Mouse (Mus musculus) bone marrow, adult 2 months (tissue): ENCODE measurements around the gene Nsmf. TPM values are rescaled to one million over a fixed set of nuclear protein-coding genes. Genes with fewer than 3 reads are reported as not detected.

Experiments used
- H3K27ac ChIP-seq: fragments of 200-500 bp; 2 replicates; pipeline ENCODE4 v1.5.1; 2012; ENCODE audit warnings: low read depth, mild to moderate bottlenecking, control low read depth, inconsistent platforms, low read length; ENCODE audit not compliant: control insufficient read depth, poor library complexity, insufficient read depth
- H3K4me1 ChIP-seq: fragments of 200-500 bp; 2 replicates; pipeline ENCODE4 v1.6.1; 2011; ENCODE audit warnings: low read length; ENCODE audit not compliant: control insufficient read depth, insufficient read depth
- H3K4me3 ChIP-seq: fragments of 200-500 bp; replicated peaks from 2 replicates; pipeline ENCODE3; 2011; ENCODE audit warnings: mild to moderate bottlenecking, low read depth, low read length, control low read depth; ENCODE audit not compliant: control insufficient read depth
- CTCF ChIP-seq: fragments of 200-500 bp; IDR thresholded peaks from 2 replicates; pipeline ENCODE4 v1.5.1; 2011; ENCODE audit warnings: low read length, control low read depth; ENCODE audit not compliant: control insufficient read depth, insufficient read depth
- POLR2A ChIP-seq: fragments of 200-500 bp; IDR thresholded peaks from 2 replicates; pipeline ENCODE4 v1.6.1; 2011; ENCODE audit warnings: low read depth, mild to moderate bottlenecking, control low read depth, low read length, borderline replicate concordance; ENCODE audit not compliant: control insufficient read depth
- WGBS: fragments of 180-500 bp; shearing (Covaris S2); methylation state at CpG from one replicate; pipeline ENCODE4 v1.1.7; 2018; 5-methylcytosine and 5-hydroxymethylcytosine counted together
- polyA plus RNA-seq: library from polyadenylated mRNA; stranded (reverse); fragments of >200 nt; gene quantifications from 2 replicates; pipeline ENCODE4 v1.2.4, GENCODE M21; 2011; ENCODE audit warnings: low replicate concordance; ENCODE audit not compliant: missing spikeins, insufficient read depth, insufficient read length

Nsmf gene
- polyA plus RNA-seq, 1 experiment: 28.2 TPM

DNA sequence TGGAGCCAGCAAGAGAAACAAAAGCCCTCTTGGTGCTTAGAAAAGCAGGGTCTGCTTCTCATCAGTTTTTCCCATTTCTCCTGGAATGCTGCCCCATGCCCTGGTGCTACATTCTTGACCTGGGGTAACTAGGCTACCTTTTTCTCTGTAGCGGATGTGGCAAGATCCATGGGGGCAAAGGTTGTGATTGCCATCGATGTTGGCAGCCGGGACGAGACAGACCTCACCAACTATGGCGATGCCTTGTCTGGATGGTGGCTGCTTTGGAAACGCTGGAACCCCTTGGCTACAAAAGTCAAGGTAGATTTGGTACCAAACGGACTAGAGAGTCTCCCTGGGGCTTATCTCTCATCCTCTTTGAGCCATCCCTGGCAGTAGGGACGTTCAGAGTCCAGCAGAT lies 2.7 kb upstream of the Nsmf start:
- TF ChIP-seq POLR2A (no peak), CTCF (no peak)
- Histone ChIP-seq H3K4me1 (no peaks in the 10 kb centered on the region), H3K27ac (no peak overlapping the region), H3K4me3 (no peak overlapping the region)
- WGBS: 89% methylated on average over 8 of the region's 8 CpGs

DNA sequence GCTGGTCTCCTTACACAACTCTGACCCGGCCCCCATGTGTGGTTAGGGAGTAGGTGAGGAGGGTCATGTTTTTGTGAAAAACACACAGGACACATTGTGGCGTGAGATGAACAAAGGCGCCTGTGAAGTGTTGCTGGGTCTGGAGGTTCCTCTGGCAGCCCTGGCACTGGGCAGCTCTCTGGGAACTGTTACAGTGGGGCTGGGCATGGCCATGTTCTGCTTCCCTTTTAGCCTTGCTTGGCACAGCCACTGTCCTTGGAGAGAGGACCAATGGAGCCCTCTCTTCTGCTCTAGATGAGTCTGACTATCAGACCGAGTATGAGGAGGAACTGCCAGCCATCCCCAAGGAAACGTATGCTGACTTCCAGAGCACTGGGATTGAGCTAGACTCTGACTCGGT lies 1.1 kb upstream of the Nsmf start:
- Histone ChIP-seq H3K4me1 (no peaks in the 10 kb centered on the region), H3K27ac (no peak overlapping the region), H3K4me3 (no peak overlapping the region)
- WGBS: 84% methylated on average over 6 of the region's 6 CpGs
- TF ChIP-seq POLR2A (no peak), CTCF (no peak)

DNA sequence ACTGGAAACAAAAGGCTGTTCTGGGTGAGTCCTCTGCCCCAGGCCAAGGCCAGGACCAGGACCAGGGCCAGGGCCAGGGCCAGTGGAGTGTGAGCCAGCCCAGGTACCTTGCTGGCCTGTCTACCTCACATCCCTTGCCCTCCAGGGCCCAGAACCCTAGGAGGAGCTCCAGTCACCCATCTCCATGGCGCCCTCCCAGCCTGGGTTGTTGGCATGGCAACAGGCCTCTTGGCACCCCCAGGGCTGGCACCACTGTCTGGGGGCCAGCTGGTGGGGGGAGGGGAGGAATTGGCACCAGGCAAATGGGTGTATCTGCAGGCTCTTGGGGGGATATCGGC lies 882 bp downstream of the Nsmf start:
- Histone ChIP-seq H3K4me3 (no peak overlapping the region), H3K4me1 (no peaks in the 10 kb centered on the region), H3K27ac (no peak overlapping the region)
- TF ChIP-seq POLR2A (no peak), CTCF (no peak)
- WGBS: 62% methylated on average over 2 of the region's 2 CpGs

DNA sequence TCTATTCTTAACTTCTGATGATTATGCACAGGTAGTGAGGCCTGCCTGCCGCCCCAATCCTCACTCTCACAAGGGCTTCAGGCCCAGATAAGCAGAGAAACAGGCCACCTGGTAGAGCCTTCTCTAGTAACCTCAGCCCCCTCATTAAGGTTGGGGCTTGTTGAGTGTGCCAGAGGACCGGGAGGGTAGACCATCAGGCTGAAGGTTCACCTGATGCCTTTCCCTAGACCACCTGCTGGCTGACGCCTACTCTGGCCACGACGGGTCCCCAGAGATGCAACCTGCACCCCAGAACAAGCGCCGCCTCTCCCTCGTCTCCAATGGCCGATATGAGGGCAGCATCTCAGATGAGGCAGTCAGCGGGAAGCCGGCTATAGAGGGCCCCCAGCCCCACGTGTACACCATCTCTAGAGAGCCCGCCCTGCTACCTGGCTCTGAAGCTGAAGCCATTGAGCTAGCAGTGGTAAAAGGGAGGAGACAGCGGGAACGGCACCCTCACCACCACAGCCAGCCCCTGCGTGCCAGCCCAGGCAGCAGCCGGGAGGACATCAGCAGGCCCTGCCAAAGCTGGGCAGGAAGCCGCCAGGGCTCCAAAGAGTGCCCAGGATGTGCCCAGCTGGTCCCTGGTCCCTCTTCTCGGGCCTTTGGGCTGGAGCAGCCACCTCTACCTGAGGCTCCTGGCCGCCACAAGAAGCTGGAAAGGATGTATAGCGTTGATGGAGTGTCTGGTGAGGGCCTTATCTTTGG lies 1.4 kb downstream of the Nsmf start:
- TF ChIP-seq POLR2A: no peak
- TF ChIP-seq CTCF: no peak
- Histone ChIP-seq H3K4me3 (no peak overlapping the region), H3K27ac (no peak overlapping the region), H3K4me1 (no peaks in the 10 kb centered on the region)
- 90% methylated on average over 21 of the region's 21 CpGs for WGBS

DNA sequence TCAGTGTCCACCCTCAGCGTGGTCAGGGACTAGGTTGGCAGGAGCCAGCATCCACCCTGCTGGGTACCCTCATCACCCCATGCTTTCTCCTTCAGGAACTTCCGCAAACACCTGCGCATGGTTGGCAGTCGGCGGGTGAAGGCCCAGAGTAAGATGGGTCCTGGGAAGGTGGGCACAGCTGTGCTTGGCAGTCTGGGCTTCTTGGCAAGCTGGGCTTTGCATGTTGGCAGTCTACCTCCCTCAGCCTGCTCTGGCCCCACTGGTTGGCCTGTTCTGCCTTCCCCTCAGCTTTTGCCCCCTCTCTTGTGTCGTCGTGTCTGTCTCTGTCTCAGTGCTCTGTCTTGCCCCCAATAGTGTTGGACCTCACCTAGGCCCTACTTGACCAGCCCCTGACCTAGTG lies 4.8 kb downstream of the Nsmf start:
- Histone ChIP-seq H3K4me3 (no peak overlapping the region), H3K27ac (no peak overlapping the region), H3K4me1 (no peaks in the 10 kb centered on the region)
- 82% methylated on average over 7 of the region's 7 CpGs for WGBS
- TF ChIP-seq POLR2A (no peak), CTCF (no peak)

DNA sequence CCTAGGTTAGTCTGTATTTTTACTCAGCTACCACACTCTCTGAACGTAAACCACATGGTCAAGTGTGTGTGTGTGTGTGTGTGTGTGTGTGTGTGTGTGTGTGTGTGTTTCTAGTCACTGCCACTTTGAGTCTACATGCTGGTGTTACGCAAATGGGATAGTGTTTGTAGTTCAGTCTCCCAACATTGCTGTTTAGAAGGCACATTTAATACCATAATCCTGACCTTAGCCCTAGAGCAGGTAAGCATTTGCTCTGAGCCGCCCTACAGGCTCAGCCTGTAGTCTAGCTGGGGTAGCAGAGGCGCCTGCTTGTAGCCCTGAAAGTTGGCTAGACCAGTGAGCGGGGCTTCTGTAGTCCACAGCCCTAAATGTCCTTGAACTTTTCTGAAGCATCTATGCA lies 9.4 kb downstream of the Nsmf start:
- 91% methylated on average over 5 of the region's 5 CpGs for WGBS
- no peak overlapping the region for H3K27ac ChIP-seq
- H3K4me1 ChIP-seq: no peaks in the 10 kb centered on the region
- TF ChIP-seq CTCF: no peak
- no peak for TF ChIP-seq POLR2A
- no peak overlapping the region for H3K4me3 ChIP-seq

DNA sequence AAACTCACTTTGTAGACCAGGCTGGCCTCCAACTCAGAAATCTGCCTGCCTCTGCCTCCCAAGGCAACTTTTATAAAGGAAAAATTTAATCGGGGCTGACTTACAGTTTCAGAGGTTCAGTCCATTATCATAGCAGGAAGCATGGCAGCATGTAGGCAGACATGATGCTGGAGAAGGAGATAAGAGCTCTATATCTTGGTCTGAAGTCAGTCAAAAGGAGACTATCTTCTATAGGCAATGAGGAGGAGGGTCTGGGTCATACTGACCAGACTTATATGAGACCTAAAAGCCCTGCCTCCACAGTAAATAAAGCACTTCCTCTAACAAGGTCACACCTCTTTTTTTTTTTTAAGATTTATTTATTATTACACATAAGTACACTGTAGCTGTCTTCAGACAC lies 10.1 kb downstream of the Nsmf start:
- H3K27ac ChIP-seq: no peak overlapping the region
- no peak overlapping the region for H3K4me3 ChIP-seq
- WGBS: 62% methylated on average over 1 of the region's 1 CpGs
- TF ChIP-seq POLR2A (no peak), CTCF (no peak)
- no peaks in the 10 kb centered on the region for H3K4me1 ChIP-seq

DNA sequence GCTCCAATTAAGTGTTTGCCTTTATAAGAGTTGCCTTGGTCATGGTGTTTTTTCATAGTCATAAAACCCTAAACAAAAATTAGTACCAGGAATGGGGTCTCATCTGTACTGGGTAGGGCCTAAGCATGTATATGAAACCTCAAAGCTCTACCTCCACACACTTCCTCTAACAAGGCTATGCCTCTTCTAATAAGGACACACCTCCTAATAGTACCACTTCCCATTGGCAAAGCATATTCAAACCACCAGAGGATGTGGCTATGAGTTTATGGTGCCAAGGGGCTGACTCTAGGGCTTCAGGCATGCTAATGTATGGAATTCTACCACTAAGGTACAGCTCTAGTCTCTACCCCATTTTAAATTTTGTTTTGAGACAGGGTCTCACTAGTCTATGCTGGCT lies 11.4 kb downstream of the Nsmf start:
- H3K4me1 ChIP-seq: no peaks in the 10 kb centered on the region
- TF ChIP-seq POLR2A (no peak), CTCF (no peak)
- H3K4me3 ChIP-seq: no peak overlapping the region
- H3K27ac ChIP-seq: no peak overlapping the region

DNA sequence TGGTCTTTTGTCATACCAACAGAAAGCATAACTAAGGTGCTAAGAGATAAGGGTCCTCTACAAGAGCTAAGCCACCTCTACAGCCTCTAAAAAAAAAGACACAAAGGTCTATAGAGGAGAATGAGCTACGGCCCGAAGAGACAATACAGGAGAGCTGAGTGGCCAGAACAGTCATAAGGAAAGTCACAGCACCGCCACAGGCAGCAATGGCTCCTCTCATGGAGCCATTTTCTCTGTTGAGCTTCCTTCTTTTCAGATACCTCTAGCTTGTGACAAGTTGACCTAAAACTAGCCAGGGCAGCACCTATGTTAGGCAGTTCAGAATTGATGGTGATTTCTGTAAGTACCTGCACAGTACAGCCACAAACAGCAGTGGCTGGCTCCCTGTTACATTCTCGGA lies 12.4 kb downstream of the Nsmf start:
- no peak overlapping the region for H3K27ac ChIP-seq
- H3K4me3 ChIP-seq: no peak overlapping the region
- 73% methylated on average over 4 of the region's 4 CpGs for WGBS
- H3K4me1 ChIP-seq: no peaks in the 10 kb centered on the region
- TF ChIP-seq CTCF: no peak
- no peak for TF ChIP-seq POLR2A
